ENCODE assay signal across 8 mouse cellular contexts in the genomic region with DNA sequence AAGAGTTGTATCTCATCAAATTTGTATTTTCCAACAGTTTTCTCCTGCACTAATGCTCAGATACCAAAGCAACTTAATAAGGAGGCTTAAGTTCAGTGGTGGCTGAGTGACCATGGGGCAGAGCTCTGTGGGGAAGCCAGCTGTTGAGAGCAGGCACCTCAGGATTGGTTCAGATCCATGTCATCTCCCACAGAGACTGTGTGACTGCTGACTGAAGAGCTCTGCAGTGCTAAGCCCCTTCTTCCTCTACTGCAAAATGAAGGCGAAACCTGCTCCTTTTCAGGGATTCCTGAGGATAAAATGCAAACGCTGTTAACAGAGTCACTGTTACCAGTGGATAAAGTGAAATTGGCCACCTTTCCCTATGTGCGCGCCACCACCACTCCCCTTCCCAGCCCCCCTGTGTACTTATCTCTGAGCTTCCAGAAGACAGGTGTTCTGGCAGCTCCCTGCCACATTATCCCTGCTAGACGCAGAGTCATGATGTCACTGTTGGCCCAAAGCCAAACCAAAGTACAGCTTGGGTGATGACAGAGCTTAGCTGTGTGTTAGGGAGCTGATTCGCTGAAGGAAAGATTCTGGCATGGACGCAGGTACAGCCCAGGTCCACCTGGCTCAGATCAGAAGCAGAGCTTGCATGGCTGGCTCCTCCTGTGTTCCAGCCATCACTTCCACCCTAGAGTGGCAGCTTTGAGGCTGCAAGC.
A peak's percentile ranks its signal among the peaks of the same experiment; 100 is the strongest.
DNase-seq lines count a peak whose midpoint lies in the region; ATAC-seq and TF ChIP-seq lines count a peak whose summit lies in the region.

No protein-coding gene starts in this region.

- TF ChIP-seq CTCF in heart, postnatal 0 days (IDR thresholded peaks at IDR 0.05; ENCODE audit: low read depth), result no peak

- H3K36me3 ChIP-seq in hindbrain, embryonic 13.5 days, result no peaks in the 10 kb centered on the region
- H3K36me3 ChIP-seq in hindbrain, embryonic 12.5 days, result no peaks in the 10 kb centered on the region
- no peaks in the 10 kb centered on the region for H3K36me3 ChIP-seq in heart, postnatal 0 days (replicated peaks; ENCODE audit: control insufficient read depth, insufficient read depth, low read length)

- TF ChIP-seq EP300 in heart, postnatal 0 days (IDR thresholded peaks at IDR 0.05; ENCODE audit: low read depth), result no peak

- no peak overlapping the region for H3K4me3 ChIP-seq in hindbrain, embryonic 13.5 days
- H3K4me3 ChIP-seq in hindbrain, embryonic 12.5 days, result no peak overlapping the region
- no peak overlapping the region for H3K4me3 ChIP-seq in heart, postnatal 0 days (ENCODE audit: low read depth, low read length)

- H3K4me2 ChIP-seq in hindbrain, embryonic 13.5 days, result no peak overlapping the region
- H3K4me2 ChIP-seq in hindbrain, embryonic 12.5 days (replicated peaks), result no peak overlapping the region
- H3K4me2 ChIP-seq in heart, postnatal 0 days (ENCODE audit: low read depth, low read length), result peak overlapping the region; percentile 28

- no peaks in the 10 kb centered on the region for H3K27me3 ChIP-seq in hindbrain, embryonic 13.5 days
- no peaks in the 10 kb centered on the region for H3K27me3 ChIP-seq in hindbrain, embryonic 12.5 days
- no peaks in the 10 kb centered on the region for H3K27me3 ChIP-seq in heart, postnatal 0 days (ENCODE audit: control insufficient read depth, insufficient read depth, low read length)

- peak; percentile 2 for DNase-seq in Muller cell, postnatal 12 days (ENCODE audit: inconsistent ontology term)
- peak; percentile 53 to 60 for DNase-seq in cerebellum, postnatal 36 days
- no peak for DNase-seq in heart, postnatal 0 days (ENCODE audit: low spot score)
- DNase-seq in left cerebral cortex, postnatal 14 days (ENCODE audit: low spot score in 2 of 2), result peak; percentile 71 to 88
- peak; percentile 40 for DNase-seq in right cerebral cortex, postnatal 25 days
- DNase-seq in spleen, postnatal 14 days (ENCODE audit: low spot score in 2 of 2), result no peak

- 0 out of 2 replicates have a peak, but pooled peaks have one; percentile 49 for ATAC-seq in hindbrain, embryonic 13.5 days (ENCODE audit: low FRiP score)
- ATAC-seq in hindbrain, embryonic 12.5 days (ENCODE audit: low FRiP score), result no peak
- 0 out of 2 replicates have a peak, but pooled peaks have one; percentile 30 for ATAC-seq in heart, postnatal 0 days (ENCODE audit: insufficient read depth, low read depth)

- intact Hi-C loops in left cerebral cortex, postnatal 14 days (cut with DNase I), result no loop called here

- H3K27ac ChIP-seq in hindbrain, embryonic 13.5 days, result no peak overlapping the region; the same call in 1 of the 2 replicates
- H3K27ac ChIP-seq in hindbrain, embryonic 12.5 days, result no peak overlapping the region
- no peak overlapping the region for H3K27ac ChIP-seq in heart, postnatal 0 days (ENCODE audit: low read depth)

- H3K4me1 ChIP-seq in hindbrain, embryonic 13.5 days (replicated peaks), result peaks cover 6% of the 10 kb centered on the region
- no peaks in the 10 kb centered on the region for H3K4me1 ChIP-seq in hindbrain, embryonic 12.5 days
- peaks cover 5% of the 10 kb centered on the region; the same call in 1 of the 2 replicates for H3K4me1 ChIP-seq in heart, postnatal 0 days (ENCODE audit: control insufficient read depth, insufficient read depth)

- 66% methylated on average over 7 of the region's 7 CpGs for WGBS in hindbrain, embryonic 13.5 days
- WGBS in hindbrain, embryonic 12.5 days, result 65% methylated on average over 7 of the region's 7 CpGs
- 26% methylated on average over 7 of the region's 7 CpGs for WGBS in heart, postnatal 0 days

- H3K9ac ChIP-seq in hindbrain, embryonic 13.5 days, result no peak overlapping the region
- no peak overlapping the region for H3K9ac ChIP-seq in hindbrain, embryonic 12.5 days
- no peak overlapping the region for H3K9ac ChIP-seq in heart, postnatal 0 days (replicated peaks; ENCODE audit: low read depth, low read length)

- no peaks in the 10 kb centered on the region for H3K9me3 ChIP-seq in hindbrain, embryonic 13.5 days
- no peaks in the 10 kb centered on the region for H3K9me3 ChIP-seq in hindbrain, embryonic 12.5 days (replicated peaks)
- H3K9me3 ChIP-seq in heart, postnatal 0 days (replicated peaks; ENCODE audit: control insufficient read depth, low read length), result no peaks in the 10 kb centered on the region

Comparison
In these comparisons a context has a peak if more than half of its experiments do, and no peak if none do; other contexts are left out.
1. DNase-seq: peak in Muller cell, postnatal 12 days (single experiment), cerebellum, postnatal 36 days (2 of 2), left cerebral cortex, postnatal 14 days (2 of 2) and right cerebral cortex, postnatal 25 days (single experiment); none in heart, postnatal 0 days (single experiment) and spleen, postnatal 14 days (0 of 2).